Mouse (Mus musculus): ENCODE data around the gene Psme3.

DNA sequence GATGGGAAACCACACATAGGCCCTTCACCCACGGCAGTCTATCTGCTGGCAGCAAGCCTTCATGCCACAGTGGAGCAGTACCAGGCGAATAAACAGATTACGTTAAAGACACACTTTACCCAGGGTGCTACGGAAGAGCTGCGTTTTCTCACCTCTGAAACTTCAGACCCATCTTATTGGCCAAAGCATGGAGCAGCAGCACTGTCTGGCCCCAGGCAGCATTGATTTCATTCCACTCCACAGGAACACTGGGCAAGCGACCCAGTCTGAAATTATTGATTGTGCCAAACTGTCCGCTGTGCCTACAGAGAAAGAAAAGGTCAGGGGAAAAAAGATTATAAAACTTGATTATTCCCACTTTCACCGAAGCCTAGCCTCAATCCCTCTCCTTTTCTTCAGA, 24.8 kb upstream of the Psme3 start:
- TF ChIP-seq EP300 (IDR thresholded peaks at IDR 0.05) (no peak), CTCF (IDR thresholded peaks at IDR 0.05) (no peak)

Measured in lung, postnatal 0 days (tissue).